8 mouse cellular contexts compared by ENCODE assay signal in the genomic region with DNA sequence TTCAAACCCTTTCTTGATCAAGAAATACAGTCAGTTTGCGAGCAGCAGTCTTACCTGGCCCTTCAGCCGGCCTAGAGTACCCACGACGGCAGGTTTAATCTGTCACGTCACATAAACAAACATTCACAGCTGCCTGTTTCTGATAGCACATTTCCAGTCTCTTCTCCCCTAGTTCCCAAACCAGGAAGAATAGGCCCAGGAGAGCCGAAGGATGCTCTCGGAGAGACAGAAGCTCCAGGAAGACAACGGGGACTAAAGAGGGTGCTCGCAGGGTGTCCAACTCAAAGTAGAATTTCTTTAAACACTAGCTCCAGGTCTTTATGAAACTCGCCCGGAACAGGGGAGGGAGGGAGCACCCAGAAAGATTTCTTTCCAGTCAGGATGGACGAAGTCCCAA. TPM values are rescaled to one million over a fixed set of nuclear protein-coding genes. Genes with fewer than 3 reads are reported as not detected.
DNase-seq lines count a peak whose midpoint lies in the region; ATAC-seq and TF ChIP-seq lines count a peak whose summit lies in the region.

No protein-coding gene starts in this region.

- TF ChIP-seq POLR2A in thymus, adult 2 months (IDR thresholded peaks at IDR 0.05; ENCODE audit: control insufficient read depth, extremely low read depth, insufficient read depth, low read length, poor library complexity) = no peak

- no peak for TF ChIP-seq CTCF in thymus, adult 2 months (IDR thresholded peaks at IDR 0.05; ENCODE audit: borderline replicate concordance, control insufficient read depth, extremely low read depth, insufficient read depth, low read length, poor library complexity)

- no peak overlapping the region; the same call in 1 of the 2 replicates for H3K27ac ChIP-seq in heart, embryonic 12.5 days (ENCODE audit: poor library complexity, severe bottlenecking)
- H3K27ac ChIP-seq in hindbrain, embryonic 11.5 days (ENCODE audit: low read depth, low read length) = no peak overlapping the region
- 0 out of 2 replicates have a peak overlapping the region, but pooled peaks have one; percentile 77 for H3K27ac ChIP-seq in midbrain, embryonic 10.5 days (replicated peaks)
- H3K27ac ChIP-seq in thymus, adult 2 months (ENCODE audit: control insufficient read depth, insufficient read depth, low read length) = no peak overlapping the region

- no peak for DNase-seq in heart, postnatal 10 days
- peak; percentile 16 for DNase-seq in ZHBTc4 (ENCODE audit: low read depth, low spot score)
- peak; percentile 45 for DNase-seq in hindbrain, embryonic 11.5 days (ENCODE audit: low spot score)
- DNase-seq in midbrain, embryonic 10.5 days (ENCODE audit: low spot score) = no peak
- DNase-seq in frontal cortex, adult 2 months (ENCODE audit: extremely low spot score in 1 of 2, low spot score in 1 of 2) = no peak
- DNase-seq in thymus, postnatal 0 days (ENCODE audit: low spot score) = no peak
- DNase-seq in thymus, adult 2 months = no peak

- H3K27me3 ChIP-seq in heart, embryonic 12.5 days (replicated peaks) = peaks cover 74% of the 10 kb centered on the region
- peaks cover 22% of the 10 kb centered on the region for H3K27me3 ChIP-seq in hindbrain, embryonic 11.5 days (ENCODE audit: control insufficient read depth, insufficient read depth, low read length)
- H3K27me3 ChIP-seq in midbrain, embryonic 10.5 days (ENCODE audit: low read depth, poor library complexity, severe bottlenecking) = peaks cover 88% of the 10 kb centered on the region
- H3K27me3 ChIP-seq in thymus, adult 2 months (ENCODE audit: control insufficient read depth, insufficient read depth, low read length) = peaks cover 15% of the 10 kb centered on the region; the same call in 1 of the 2 replicates

- intact Hi-C loops in heart, postnatal 10 days (cut with DNase I) = loop anchor here (5.0 kb wide), 1 partner anchor 67 kb away; no protein-coding TSS in a partner anchor

- no peak for ATAC-seq in heart, embryonic 12.5 days (ENCODE audit: insufficient number of reproducible peaks, low FRiP score)
- no peak for ATAC-seq in hindbrain, embryonic 11.5 days (ENCODE audit: low FRiP score)

- WGBS in heart, embryonic 12.5 days = 4% methylated on average over 12 of the region's 12 CpGs
- under 1% methylated on average over 12 of the region's 12 CpGs for WGBS in hindbrain, embryonic 11.5 days
- WGBS in midbrain, embryonic 10.5 days = 2% methylated on average over 12 of the region's 12 CpGs
- WGBS in thymus, adult 2 months = 56% methylated on average over 12 of the region's 12 CpGs

- no peaks in the 10 kb centered on the region for H3K36me3 ChIP-seq in heart, embryonic 12.5 days
- no peaks in the 10 kb centered on the region for H3K36me3 ChIP-seq in hindbrain, embryonic 11.5 days (ENCODE audit: control insufficient read depth, insufficient read depth, low read length)
- H3K36me3 ChIP-seq in midbrain, embryonic 10.5 days = no peaks in the 10 kb centered on the region
- no peaks in the 10 kb centered on the region for H3K36me3 ChIP-seq in thymus, adult 2 months (ENCODE audit: control insufficient read depth, insufficient read depth, low read length)

- peak overlapping the region; percentile 99 for H3K4me2 ChIP-seq in heart, embryonic 12.5 days
- peak overlapping the region; percentile 99 for H3K4me2 ChIP-seq in hindbrain, embryonic 11.5 days (replicated peaks; ENCODE audit: low read depth, low read length)

- peak overlapping the region; percentile 72 for H3K9ac ChIP-seq in heart, embryonic 12.5 days
- peak overlapping the region; percentile 59 for H3K9ac ChIP-seq in hindbrain, embryonic 11.5 days (ENCODE audit: low read depth, low read length)

- peak overlapping the region; percentile 66 for H3K4me3 ChIP-seq in heart, embryonic 12.5 days
- H3K4me3 ChIP-seq in hindbrain, embryonic 11.5 days (ENCODE audit: low read depth, low read length) = peak overlapping the region; percentile 60
- peak overlapping the region; percentile 78 for H3K4me3 ChIP-seq in midbrain, embryonic 10.5 days
- H3K4me3 ChIP-seq in thymus, adult 2 months (ENCODE audit: control insufficient read depth, insufficient read depth, low read length) = no peak overlapping the region

- peaks cover 17% of the 10 kb centered on the region; the same call in 1 of the 2 replicates for H3K4me1 ChIP-seq in heart, embryonic 12.5 days (replicated peaks)
- peaks cover 4% of the 10 kb centered on the region; the same call in 1 of the 2 replicates for H3K4me1 ChIP-seq in hindbrain, embryonic 11.5 days (replicated peaks; ENCODE audit: control insufficient read depth, insufficient read depth, low read length)
- H3K4me1 ChIP-seq in midbrain, embryonic 10.5 days = peaks cover 43% of the 10 kb centered on the region
- peaks cover 2% of the 10 kb centered on the region; the same call in 1 of the 2 replicates for H3K4me1 ChIP-seq in thymus, adult 2 months (replicated peaks; ENCODE audit: control insufficient read depth, insufficient read depth, low read length)

- no peaks in the 10 kb centered on the region for H3K9me3 ChIP-seq in heart, embryonic 12.5 days (replicated peaks)
- no peaks in the 10 kb centered on the region for H3K9me3 ChIP-seq in hindbrain, embryonic 11.5 days (ENCODE audit: control insufficient read depth, low read length)
- no peaks in the 10 kb centered on the region for H3K9me3 ChIP-seq in midbrain, embryonic 10.5 days (replicated peaks)

RNA-seq across cellular contexts. Expression of a gene that starts 1.3 kb away (rescaled TPM):
- polyA plus RNA-seq in heart, embryonic 12.5 days (2016; fragmentation: Nextera tagmentation; extraction: Ambion mirVana) = 4.4 TPM in 2 replicates
- total RNA-seq in heart, postnatal 10 days (2021) = 1 to 10 TPM in 1 of 2 experiments, under 1 TPM in 1; 0.41 to 1.2 TPM
- polyA plus RNA-seq in hindbrain, embryonic 11.5 days (2014; fragmentation: Nextera tagmentation; extraction: Ambion mirVana) = 3.3 and 3.7 TPM in 2 replicates
- 2.0 and 2.1 TPM in 2 replicates for polyA plus RNA-seq in midbrain, embryonic 10.5 days (2016; fragmentation: Nextera tagmentation; extraction: Ambion mirVana)
- polyA plus RNA-seq in frontal cortex, adult 2 months (2012; rRNA removed) = 4.7 and 5.2 TPM in 2 replicates
- polyA plus RNA-seq in thymus, postnatal 0 days (2015; fragmentation: Nextera tagmentation; extraction: Ambion mirVana) = 0.36 and 0.45 TPM in 2 replicates
- polyA plus RNA-seq in thymus, adult 2 months (2012; rRNA removed) = 0.47 and 0.49 TPM in 2 replicates

Comparison
In these comparisons a context has a peak if more than half of its experiments do, and no peak if none do; other contexts are left out.
1. DNase-seq: peak in ZHBTc4 (single experiment) and hindbrain, embryonic 11.5 days (single experiment); none in heart, postnatal 10 days (0 of 2), midbrain, embryonic 10.5 days (single experiment), frontal cortex, adult 2 months (0 of 2), thymus, postnatal 0 days (single experiment) and thymus, adult 2 months (single experiment).